Comparison of ENCODE assay signal across 7 mouse cellular contexts in the genomic region with DNA sequence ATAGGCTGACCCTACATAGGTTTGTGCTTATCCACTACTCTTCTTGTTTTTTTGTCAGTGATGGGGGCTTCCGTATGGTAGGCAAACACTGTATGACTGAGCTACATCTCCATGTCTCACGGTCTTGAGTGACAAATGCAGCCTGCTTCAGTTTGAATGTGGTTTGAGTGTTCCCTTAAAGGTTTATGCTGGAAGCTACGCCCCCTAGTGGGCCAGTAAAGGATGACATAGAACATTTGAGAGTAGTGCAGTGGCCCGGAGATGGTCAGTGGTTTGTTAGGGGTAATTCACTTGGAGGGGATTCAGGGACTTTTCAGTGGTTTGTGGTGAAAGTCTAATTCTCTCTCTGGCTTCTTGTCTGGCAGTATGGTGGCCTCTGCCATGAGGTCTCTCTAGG. TPM values are rescaled to one million over a fixed set of nuclear protein-coding genes. Genes with fewer than 3 reads are reported as not detected.
DNase-seq lines count a peak whose midpoint lies in the region; ATAC-seq lines count a peak whose summit lies in the region.

No protein-coding gene starts in this region.

- DNase-seq in neural tube, embryonic 11.5 days (ENCODE audit: low spot score), result no peak
- no peak for DNase-seq in neural tube, embryonic 10.5 days (ENCODE audit: extremely low spot score, low spot score)
- peak; percentile 34 for DNase-seq in c-Kit-positive CD71-positive TER-119-positive erythroid progenitor cells, embryonic 14.5 days (ENCODE audit: low spot score)
- DNase-seq in cerebellum, postnatal 25 days, result no peak
- DNase-seq in right cerebral cortex, adult 18-20 months, result no peak
- DNase-seq in ovary, adult 18-20 months (ENCODE audit: low spot score), result no peak

- H3K27ac ChIP-seq in neural tube, embryonic 11.5 days (ENCODE audit: low read depth, low read length), result peak overlapping the region; percentile 77
- peak overlapping the region; percentile 95 for H3K27ac ChIP-seq in midbrain, embryonic 12.5 days (replicated peaks)

- H3K4me2 ChIP-seq in neural tube, embryonic 11.5 days (ENCODE audit: low read depth), result no peak overlapping the region
- H3K4me2 ChIP-seq in midbrain, embryonic 12.5 days (replicated peaks), result no peak overlapping the region

- 71% methylated on average over 4 of the region's 4 CpGs for WGBS in neural tube, embryonic 11.5 days
- 64% methylated on average over 4 of the region's 4 CpGs for WGBS in midbrain, embryonic 12.5 days

- no peaks in the 10 kb centered on the region for H3K36me3 ChIP-seq in neural tube, embryonic 11.5 days (ENCODE audit: control insufficient read depth, insufficient read depth, low read length)
- no peaks in the 10 kb centered on the region for H3K36me3 ChIP-seq in midbrain, embryonic 12.5 days

- peaks cover 3% of the 10 kb centered on the region for H3K4me1 ChIP-seq in neural tube, embryonic 11.5 days (ENCODE audit: control insufficient read depth, insufficient read depth, low read length)
- H3K4me1 ChIP-seq in midbrain, embryonic 12.5 days, result peaks cover 25% of the 10 kb centered on the region

- no peaks in the 10 kb centered on the region for H3K9me3 ChIP-seq in neural tube, embryonic 11.5 days (ENCODE audit: control insufficient read depth, low read length)
- H3K9me3 ChIP-seq in midbrain, embryonic 12.5 days, result no peaks in the 10 kb centered on the region

- H3K9ac ChIP-seq in neural tube, embryonic 11.5 days (ENCODE audit: low read length), result no peak overlapping the region
- H3K9ac ChIP-seq in midbrain, embryonic 12.5 days (replicated peaks), result no peak overlapping the region

- no peak overlapping the region for H3K4me3 ChIP-seq in neural tube, embryonic 11.5 days (ENCODE audit: low read depth, low read length)
- H3K4me3 ChIP-seq in midbrain, embryonic 12.5 days, result no peak overlapping the region

- no peaks in the 10 kb centered on the region for H3K27me3 ChIP-seq in neural tube, embryonic 11.5 days (ENCODE audit: control insufficient read depth, insufficient read depth, low read length)
- H3K27me3 ChIP-seq in midbrain, embryonic 12.5 days, result no peaks in the 10 kb centered on the region

- ATAC-seq in neural tube, embryonic 11.5 days (ENCODE audit: insufficient read depth, low FRiP score, low TSS enrichment), result no peak
- no peak for ATAC-seq in midbrain, embryonic 12.5 days (ENCODE audit: low FRiP score, low read depth)

RNA-seq across cellular contexts. Expression of a gene that starts 16.8 kb away (rescaled TPM):
- polyA plus RNA-seq in neural tube, embryonic 11.5 days (2014; fragmentation: Nextera tagmentation; extraction: Ambion mirVana), result 0.47 and 0.57 TPM in 2 replicates
- not detected in 2 replicates for polyA plus RNA-seq in midbrain, embryonic 12.5 days (2016; fragmentation: Nextera tagmentation; extraction: Ambion mirVana)

RNA-seq across cellular contexts. Expression of a gene that starts 52.6 kb away (rescaled TPM):
- 0.38 TPM in 1 of 2 replicates, not detected in the other for polyA plus RNA-seq in neural tube, embryonic 11.5 days (2014; fragmentation: Nextera tagmentation; extraction: Ambion mirVana)
- not detected in 2 replicates for polyA plus RNA-seq in midbrain, embryonic 12.5 days (2016; fragmentation: Nextera tagmentation; extraction: Ambion mirVana)
